Mouse (Mus musculus): ENCODE measurements at regions not wholly inside any gene's neighbourhood (a gene's known extent, or its start where the extent isn't known, plus 50 kb on each side); places are given as distances from the start of the nearest gene placed in this dataset.

DNA sequence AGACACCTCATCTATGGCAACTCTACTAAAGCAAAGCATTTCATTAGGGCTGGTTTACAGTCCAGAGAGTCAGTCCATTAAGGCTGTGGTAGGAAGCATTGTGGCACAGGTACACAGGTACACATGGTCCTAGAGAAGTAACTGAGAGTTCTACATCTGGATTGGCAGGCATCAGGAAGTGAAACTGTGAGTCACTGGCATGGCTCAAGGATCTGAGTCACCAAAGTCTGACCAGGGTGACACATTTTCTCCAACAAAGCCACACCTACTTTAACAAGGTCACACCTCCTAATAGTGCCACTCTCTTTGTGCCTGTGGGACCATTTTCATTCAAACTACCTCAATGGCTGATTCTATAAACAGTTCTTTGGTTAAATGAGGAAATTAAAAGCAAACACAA lies 2219.2 kb downstream of the 4930444P10Rik start:
- TF ChIP-seq EP300 (IDR thresholded peaks at IDR 0.05; ENCODE audit: insufficient read depth, low read depth, low read length) (no peak), CTCF (IDR thresholded peaks at IDR 0.05) (no peak)
- DNase-seq, result no peak

DNA sequence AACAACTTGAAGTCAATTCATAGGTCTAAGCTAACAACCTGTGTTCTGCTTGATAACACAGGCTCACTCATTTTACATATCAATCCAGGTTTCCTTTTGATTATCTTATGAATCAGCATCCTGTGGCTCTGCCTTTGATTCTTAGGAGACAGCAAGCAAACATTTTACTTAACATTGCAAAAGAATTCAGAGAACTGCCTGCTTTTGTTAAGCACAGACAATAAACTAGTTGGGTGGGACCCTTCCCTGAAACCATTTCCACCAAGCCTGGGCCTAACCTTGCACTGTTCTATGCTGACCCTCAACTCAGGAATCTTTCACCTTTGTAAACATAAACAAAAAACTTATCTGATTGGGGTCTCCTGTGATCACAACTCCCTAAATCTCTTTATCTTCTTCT lies 2220.6 kb downstream of the 4930444P10Rik start:
- H3K4me1 ChIP-seq (ENCODE audit: control insufficient read depth, insufficient read depth, low read length), result no peaks in the 10 kb centered on the region
- DNase-seq, result no peak
- no peaks in the 10 kb centered on the region for H3K27me3 ChIP-seq (ENCODE audit: control insufficient read depth, insufficient read depth, low read length)
- no peaks in the 10 kb centered on the region for H3K36me3 ChIP-seq (ENCODE audit: control insufficient read depth, insufficient read depth, low read length)
- no peak overlapping the region for H3K4me3 ChIP-seq
- intact Hi-C loops (cut with DNase I), result no loop called here
- H3K27ac ChIP-seq, result no peak overlapping the region
- TF ChIP-seq EP300 (IDR thresholded peaks at IDR 0.05; ENCODE audit: insufficient read depth, low read depth, low read length), result no peak
- TF ChIP-seq POLR2A (IDR thresholded peaks at IDR 0.05; ENCODE audit: insufficient read depth, low read depth, low read length), result no peak
- no peak for TF ChIP-seq CTCF (IDR thresholded peaks at IDR 0.05)
- H3K9ac ChIP-seq (ENCODE audit: low read depth, low read length), result no peak overlapping the region
- no peaks in the 10 kb centered on the region for H3K79me2 ChIP-seq (replicated peaks; ENCODE audit: control insufficient read depth, insufficient read depth, low read length)

More for the DNA sequence above, 2219.2 kb downstream of the 4930444P10Rik start:
- Histone ChIP-seq H3K79me2 (replicated peaks; ENCODE audit: control insufficient read depth, insufficient read depth, low read length) (no peaks in the 10 kb centered on the region), H3K27ac (no peak overlapping the region), H3K4me3 (no peak overlapping the region), H3K4me1 (ENCODE audit: control insufficient read depth, insufficient read depth, low read length) (no peaks in the 10 kb centered on the region), H3K36me3 (ENCODE audit: control insufficient read depth, insufficient read depth, low read length) (no peaks in the 10 kb centered on the region), H3K9ac (ENCODE audit: low read depth, low read length) (no peak overlapping the region), H3K27me3 (ENCODE audit: control insufficient read depth, insufficient read depth, low read length) (no peaks in the 10 kb centered on the region)
- intact Hi-C loops (cut with DNase I), result no loop called here

DNA sequence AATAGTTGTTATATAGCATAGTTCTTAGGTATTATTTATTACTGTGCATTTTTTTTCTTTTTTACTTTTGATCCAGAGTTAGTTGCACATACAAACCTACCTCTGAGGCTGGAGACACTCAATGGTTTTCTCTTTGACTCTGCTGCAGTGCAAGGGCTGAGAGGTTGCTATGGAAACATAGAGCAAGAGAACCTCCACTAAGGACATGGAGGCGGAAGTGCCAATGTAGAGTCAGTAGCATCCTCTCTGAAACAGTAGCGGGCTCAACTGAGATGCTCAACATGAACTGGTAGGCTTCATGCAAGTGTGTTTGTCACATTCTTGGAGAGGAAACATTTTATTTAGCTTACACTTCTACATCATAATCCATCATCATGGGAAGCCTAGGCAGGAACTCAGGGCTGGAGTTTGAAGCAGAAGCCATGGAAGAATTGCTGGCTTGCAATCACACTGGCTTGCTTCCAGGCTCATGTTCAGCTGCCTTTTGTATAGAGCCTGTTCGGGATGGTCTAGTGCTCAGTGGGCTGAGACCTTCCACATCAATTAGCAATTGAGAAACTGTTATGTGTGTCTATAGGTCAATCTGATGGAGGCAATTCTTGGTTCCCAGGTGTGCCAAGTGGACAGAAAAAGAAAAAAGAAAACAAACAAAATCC lies 2222.4 kb downstream of the 4930444P10Rik start:
- no peaks in the 10 kb centered on the region for H3K79me2 ChIP-seq (replicated peaks; ENCODE audit: control insufficient read depth, insufficient read depth, low read length)
- no peak overlapping the region for H3K9ac ChIP-seq (ENCODE audit: low read depth, low read length)
- WGBS, result 73% methylated on average over 3 of the region's 3 CpGs

DNA sequence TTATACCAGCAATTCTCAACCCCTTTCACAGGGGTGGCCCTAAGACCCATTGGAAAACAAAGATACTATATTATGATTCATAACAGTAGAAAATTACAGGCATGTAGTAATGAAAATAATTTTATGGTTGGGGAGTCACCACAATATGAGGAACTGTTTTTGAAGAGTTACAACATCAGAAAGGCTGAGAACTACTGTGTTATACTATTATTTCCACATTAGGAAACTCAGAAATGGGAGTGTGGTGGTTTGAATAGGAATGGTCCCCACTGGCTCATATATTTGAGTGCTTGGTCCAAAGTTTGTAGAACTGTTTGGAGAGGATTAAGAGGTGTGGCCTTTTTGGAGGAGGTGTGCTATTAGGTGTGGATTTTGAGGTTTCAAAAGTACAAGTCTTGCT lies 2227.4 kb downstream of the 4930444P10Rik start:
- H3K4me1 ChIP-seq (ENCODE audit: control insufficient read depth, insufficient read depth, low read length), result no peaks in the 10 kb centered on the region
- DNase-seq, result no peak
- intact Hi-C loops (cut with DNase I), result no loop called here
- no peaks in the 10 kb centered on the region for H3K79me2 ChIP-seq (replicated peaks; ENCODE audit: control insufficient read depth, insufficient read depth, low read length)
- no peak for TF ChIP-seq POLR2A (IDR thresholded peaks at IDR 0.05; ENCODE audit: insufficient read depth, low read depth, low read length)
- no peak for TF ChIP-seq CTCF (IDR thresholded peaks at IDR 0.05)
- no peak for TF ChIP-seq EP300 (IDR thresholded peaks at IDR 0.05; ENCODE audit: insufficient read depth, low read depth, low read length)
- no peaks in the 10 kb centered on the region for H3K36me3 ChIP-seq (ENCODE audit: control insufficient read depth, insufficient read depth, low read length)
- no peak overlapping the region for H3K4me3 ChIP-seq
- no peak overlapping the region for H3K27ac ChIP-seq
- no peaks in the 10 kb centered on the region for H3K27me3 ChIP-seq (ENCODE audit: control insufficient read depth, insufficient read depth, low read length)
- no peak overlapping the region for H3K9ac ChIP-seq (ENCODE audit: low read depth, low read length)

More for the DNA sequence above, 2222.4 kb downstream of the 4930444P10Rik start:
- Histone ChIP-seq H3K4me1 (ENCODE audit: control insufficient read depth, insufficient read depth, low read length) (no peaks in the 10 kb centered on the region), H3K36me3 (ENCODE audit: control insufficient read depth, insufficient read depth, low read length) (no peaks in the 10 kb centered on the region), H3K27me3 (ENCODE audit: control insufficient read depth, insufficient read depth, low read length) (no peaks in the 10 kb centered on the region), H3K4me3 (no peak overlapping the region), H3K27ac (no peak overlapping the region)
- TF ChIP-seq EP300 (IDR thresholded peaks at IDR 0.05; ENCODE audit: insufficient read depth, low read depth, low read length) (no peak), POLR2A (IDR thresholded peaks at IDR 0.05; ENCODE audit: insufficient read depth, low read depth, low read length) (no peak), CTCF (IDR thresholded peaks at IDR 0.05) (no peak)
- DNase-seq, result no peak
- intact Hi-C loops (cut with DNase I), result no loop called here

DNA sequence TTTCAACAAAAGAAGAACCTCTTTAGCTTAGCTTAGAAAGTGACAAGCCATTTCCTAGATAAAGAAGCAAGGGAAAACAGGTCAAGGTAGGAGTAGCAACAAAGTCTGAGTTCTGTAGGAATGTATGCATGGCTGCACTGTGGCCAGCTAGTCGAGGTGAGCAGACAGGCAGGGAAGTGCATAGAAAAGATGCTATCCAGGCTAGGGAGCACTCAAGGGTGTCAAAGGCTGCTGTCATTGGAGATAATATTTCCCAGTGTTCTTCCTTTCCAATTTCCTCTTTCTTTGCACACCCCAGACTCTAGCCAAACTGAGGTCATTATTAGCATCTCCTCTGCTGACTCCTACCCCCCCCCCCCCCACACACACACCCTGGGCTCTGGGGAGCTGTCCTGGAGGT lies 2229.4 kb downstream of the 4930444P10Rik start:
- Histone ChIP-seq H3K4me3 (no peak overlapping the region), H3K4me1 (ENCODE audit: control insufficient read depth, insufficient read depth, low read length) (no peaks in the 10 kb centered on the region), H3K27ac (no peak overlapping the region), H3K27me3 (ENCODE audit: control insufficient read depth, insufficient read depth, low read length) (no peaks in the 10 kb centered on the region), H3K79me2 (replicated peaks; ENCODE audit: control insufficient read depth, insufficient read depth, low read length) (no peaks in the 10 kb centered on the region), H3K9ac (ENCODE audit: low read depth, low read length) (no peak overlapping the region), H3K36me3 (ENCODE audit: control insufficient read depth, insufficient read depth, low read length) (no peaks in the 10 kb centered on the region)
- no peak for DNase-seq
- WGBS, result 21% methylated on average over 1 of the region's 1 CpGs
- intact Hi-C loops (cut with DNase I), result no loop called here
- TF ChIP-seq POLR2A (IDR thresholded peaks at IDR 0.05; ENCODE audit: insufficient read depth, low read depth, low read length), result no peak
- no peak for TF ChIP-seq EP300 (IDR thresholded peaks at IDR 0.05; ENCODE audit: insufficient read depth, low read depth, low read length)
- TF ChIP-seq CTCF (IDR thresholded peaks at IDR 0.05), result no peak

DNA sequence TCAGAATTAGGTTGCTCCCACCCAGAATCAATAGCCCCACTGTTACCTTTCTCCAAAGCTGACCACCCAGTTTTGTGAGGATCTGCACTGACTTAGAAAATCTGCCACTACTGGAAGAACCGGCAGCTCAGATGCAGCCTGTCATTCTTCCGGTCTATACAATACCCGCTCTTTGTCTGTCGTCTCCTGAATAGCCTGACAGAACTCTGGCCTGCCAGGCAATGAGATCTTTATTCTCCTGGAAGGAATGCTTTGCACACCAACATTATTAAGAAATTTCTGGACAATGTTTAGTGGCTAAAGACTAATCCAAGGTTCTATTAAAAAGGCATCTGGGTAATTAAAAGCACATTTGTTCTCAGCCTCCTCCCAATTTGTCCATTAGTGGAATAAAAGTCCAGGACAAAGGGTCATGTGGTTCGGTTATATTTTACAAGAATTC lies 2232.0 kb downstream of the 4930444P10Rik start:
- Histone ChIP-seq H3K4me3 (no peak overlapping the region), H3K27me3 (ENCODE audit: control insufficient read depth, insufficient read depth, low read length) (no peaks in the 10 kb centered on the region), H3K79me2 (replicated peaks; ENCODE audit: control insufficient read depth, insufficient read depth, low read length) (no peaks in the 10 kb centered on the region), H3K27ac (no peak overlapping the region), H3K4me1 (ENCODE audit: control insufficient read depth, insufficient read depth, low read length) (no peaks in the 10 kb centered on the region), H3K9ac (ENCODE audit: low read depth, low read length) (no peak overlapping the region), H3K36me3 (ENCODE audit: control insufficient read depth, insufficient read depth, low read length) (no peaks in the 10 kb centered on the region)
- whole genome bisulfite sequencing, result 70% methylated on average over 5 of the region's 5 CpGs
- TF ChIP-seq POLR2A (IDR thresholded peaks at IDR 0.05; ENCODE audit: insufficient read depth, low read depth, low read length) (no peak), EP300 (IDR thresholded peaks at IDR 0.05; ENCODE audit: insufficient read depth, low read depth, low read length) (no peak), CTCF (IDR thresholded peaks at IDR 0.05) (no peak)
- intact Hi-C loops (cut with DNase I), result no loop called here
- no peak for DNase-seq

Measured in heart, adult 2 months (tissue).